Mouse (Mus musculus) spleen, adult 10 weeks (tissue): ENCODE measurements around the gene Prl3b1. TPM values are rescaled to one million over a fixed set of nuclear protein-coding genes. Genes with fewer than 3 reads are reported as not detected.

Source experiments
- polyA plus RNA-seq: library from polyadenylated mRNA; stranded (reverse); fragments of 350-450 nt; fragmentation: Illumina TruSeq; extraction: RNeasy Lipid Tissue Mini Kit (QIAGEN cat#74804); gene quantifications from one replicate; pipeline ENCODE4 v1.2.3, GENCODE M21; 2015; ENCODE audit warnings: low replicate concordance; ENCODE audit not compliant: insufficient read depth

The Prl3b1 gene
- polyA plus RNA-seq = not detected

GRCm38 (mm10) chr13:27241547-27241946 lies at the start of gene Prl3b1:
Prl3b1 (plus strand) TSS chr13:27241847.

GRCm38 (mm10) chr13:27196359-27196758 lies 45.3 kb upstream of the Prl3b1 start, which contains the start of gene Prl3c1:
Prl3c1 (plus strand) TSS chr13:27196659.

GRCm38 (mm10) chr13:27259136-27259535 lies 17.5 kb downstream of the Prl3b1 start, which contains the start of gene Prl3a1:
Prl3a1 (plus strand) TSS chr13:27259436.

Other genes with a start within 250 kb of the Prl3b1 start
- gene Prl, start 184.3 kb upstream of the Prl3b1 start, polyA plus RNA-seq = not detected
- not detected for gene Prl3d1, start 147.7 kb upstream of the Prl3b1 start, polyA plus RNA-seq
- not detected for gene Prl3d2, start 120.1 kb upstream of the Prl3b1 start, polyA plus RNA-seq
- not detected for gene Prl3d3, start 85.1 kb upstream of the Prl3b1 start, polyA plus RNA-seq
- gene Prl3c1, start 45.2 kb upstream of the Prl3b1 start, polyA plus RNA-seq = not detected
- gene Prl3a1, start 17.6 kb downstream of the Prl3b1 start, polyA plus RNA-seq = not detected
- not detected for gene Prl6a1, start 70.8 kb downstream of the Prl3b1 start, polyA plus RNA-seq
- not detected for gene Prl8a2, start 103.8 kb downstream of the Prl3b1 start, polyA plus RNA-seq
- not detected for gene Prl2b1, start 149.0 kb downstream of the Prl3b1 start, polyA plus RNA-seq
- not detected for gene Prl8a6, start 196.8 kb downstream of the Prl3b1 start, polyA plus RNA-seq